Mouse (Mus musculus) subcutaneous adipose tissue, adult 2 months (tissue): Measurements from ENCODE around the gene Spdye4c. TPM values are rescaled to one million over a fixed set of nuclear protein-coding genes. Genes with fewer than 3 reads are reported as not detected.

ENCODE experiments used
- polyA plus RNA-seq: library from polyadenylated mRNA; depleted of rRNA; stranded (reverse); fragments of >200 nt; gene quantifications from 2 replicates; pipeline ENCODE4 v1.2.3, GENCODE M21; 2012; ENCODE audit warnings: low replicate concordance; rRNA removed

Spdye4c gene
- polyA plus RNA-seq = not detected in 2 replicates

GRCm38 (mm10) chr2:128590909-128591308 is at the start of gene Spdye4c:
Spdye4c (plus strand) TSS chr2:128591209.

Other genes with a start within 250 kb of the Spdye4c start
- gene Anapc1, start 96.2 kb downstream of the Spdye4c start, polyA plus RNA-seq = 58.9 and 69.6 TPM in 2 replicates
- 6.5 and 8.5 TPM in 2 replicates for gene Mertk, start 107.7 kb downstream of the Spdye4c start, polyA plus RNA-seq
- 25.8 and 26.8 TPM in 2 replicates for gene Tmem87b, start 226.9 kb downstream of the Spdye4c start, polyA plus RNA-seq